Mouse (Mus musculus) forelimb bud, embryonic 11.5 days (tissue): ENCODE results near the gene Gm8693.
"Not testable (repeated sequence)": the region's sequence is repeated elsewhere in the genome, so short reads cannot be mapped to it uniquely, and the experiment has no call there.

Experiments used
- DNase-seq: peaks from one replicate; pipeline ENCODE4 v3.0.0-alpha.2; 2012; ENCODE audit warnings: low read depth, low spot score

Gene Gm8693

GRCm38 (mm10) chr7:22692217-22692616, at the start of gene Gm8693:
Gene Gm8693, minus strand, starts transcription at chr7:22692317.
- not testable (repeated sequence) for DNase-seq

DNA sequence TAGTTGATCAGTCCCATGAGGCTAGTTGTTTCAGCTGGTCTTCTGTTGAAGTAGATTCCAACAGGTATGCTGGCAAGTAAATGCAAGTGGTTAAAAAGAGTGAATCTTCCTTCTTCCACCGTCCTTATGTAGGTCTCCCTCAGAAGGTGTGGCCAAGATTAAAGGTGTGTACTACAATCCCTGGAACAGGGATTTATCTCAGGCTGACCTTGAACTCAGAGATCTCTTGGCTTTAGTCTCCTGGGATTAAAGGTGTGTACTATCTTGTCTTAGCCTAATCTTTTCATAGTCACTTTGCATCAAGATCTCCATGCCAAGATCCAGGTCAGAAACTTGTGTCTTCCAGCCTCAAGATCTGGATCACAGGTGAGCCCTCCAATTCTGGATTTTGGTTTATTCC, 27.5 kb upstream of the Gm8693 start, which contains the start of gene Gm4567:
Gm4567 (minus strand) TSS at position 101 of the 400 bp plus-strand sequence.
- not testable (repeated sequence) for DNase-seq

GRCm38 (mm10) chr7:22657718-22658117, 34.4 kb downstream of the Gm8693 start, which contains the start of gene Vmn1r155:
Gene Vmn1r155, plus strand, starts transcription at chr7:22658018.
- not testable (repeated sequence) for DNase-seq
